Mouse (Mus musculus) intestine, embryonic 14.5 days (tissue): Measurements from ENCODE around the gene Spata18. TPM values are rescaled to one million over a fixed set of nuclear protein-coding genes. Genes with fewer than 3 reads are reported as not detected.

Experiments used
- ATAC-seq: fragments of 200-750 bp; cut with Nextera tagmentation; replicated peaks from 2 replicates; pipeline ENCODE4 v1.8.0; 2017; ENCODE audit warnings: low read depth, moderate number of reproducible peaks, moderate TSS enrichment, moderate library complexity; ENCODE audit not compliant: low FRiP score, low TSS enrichment
- DNase-seq: peaks from one replicate; pipeline ENCODE4 v3.0.0-alpha.2; 2018; ENCODE audit warnings: low spot score
- H3K27ac ChIP-seq: fragments of 300-500 bp; sonication (generic); 2 replicates; pipeline ENCODE4 v1.5.1; 2014; ENCODE audit warnings: low read depth, mild to moderate bottlenecking, control low read depth
- H3K27me3 ChIP-seq: fragments of 300-500 bp; sonication (generic); replicated peaks from 2 replicates; pipeline ENCODE4 v1.6.1; 2014; ENCODE audit warnings: low read length, control low read depth; ENCODE audit not compliant: control insufficient read depth, insufficient read depth
- H3K36me3 ChIP-seq: fragments of 300-500 bp; sonication (generic); 2 replicates; pipeline ENCODE4 v1.6.1; 2014; ENCODE audit warnings: low read length, control low read depth; ENCODE audit not compliant: control insufficient read depth, insufficient read depth
- H3K4me1 ChIP-seq: fragments of 300-500 bp; sonication (generic); replicated peaks from 2 replicates; pipeline ENCODE4 v1.6.1; 2014; ENCODE audit warnings: low read length, control low read depth, mixed read lengths; ENCODE audit not compliant: control insufficient read depth, insufficient read depth
- H3K4me2 ChIP-seq: fragments of 300-500 bp; sonication (generic); 2 replicates; pipeline ENCODE4 v1.6.1; 2014; ENCODE audit warnings: low read length
- H3K4me3 ChIP-seq: fragments of 300-500 bp; sonication (generic); 2 replicates; pipeline ENCODE4 v1.5.1; 2014; ENCODE audit warnings: low read depth, low read length, control low read depth, mixed read lengths
- H3K9ac ChIP-seq: fragments of 300-500 bp; sonication (generic); 2 replicates; pipeline ENCODE4 v1.6.1; 2014; ENCODE audit warnings: mild to moderate bottlenecking, low read length
- H3K9me3 ChIP-seq: fragments of 300-500 bp; sonication (generic); 2 replicates; pipeline ENCODE4 v1.6.1; 2016; ENCODE audit warnings: low read length, control low read depth; ENCODE audit not compliant: control insufficient read depth
- WGBS: fragments of 180-500 bp; shearing (Covaris S2); extraction: QIAGEN DNeasy Blood & Tissue Kit; methylation state at CpG from one replicate; pipeline ENCODE4 v1.1.7; 2014; 5-methylcytosine and 5-hydroxymethylcytosine counted together
- polyA plus RNA-seq: library from polyadenylated mRNA; unstranded; fragments of >200 nt; fragmentation: Nextera tagmentation; extraction: Ambion mirVana; gene quantifications from 2 replicates; pipeline ENCODE4 v1.2.1, GENCODE M21; 2014

Gene Spata18
- polyA plus RNA-seq, 1 experiment from 2014 or later, result 0.45 TPM

DNA sequence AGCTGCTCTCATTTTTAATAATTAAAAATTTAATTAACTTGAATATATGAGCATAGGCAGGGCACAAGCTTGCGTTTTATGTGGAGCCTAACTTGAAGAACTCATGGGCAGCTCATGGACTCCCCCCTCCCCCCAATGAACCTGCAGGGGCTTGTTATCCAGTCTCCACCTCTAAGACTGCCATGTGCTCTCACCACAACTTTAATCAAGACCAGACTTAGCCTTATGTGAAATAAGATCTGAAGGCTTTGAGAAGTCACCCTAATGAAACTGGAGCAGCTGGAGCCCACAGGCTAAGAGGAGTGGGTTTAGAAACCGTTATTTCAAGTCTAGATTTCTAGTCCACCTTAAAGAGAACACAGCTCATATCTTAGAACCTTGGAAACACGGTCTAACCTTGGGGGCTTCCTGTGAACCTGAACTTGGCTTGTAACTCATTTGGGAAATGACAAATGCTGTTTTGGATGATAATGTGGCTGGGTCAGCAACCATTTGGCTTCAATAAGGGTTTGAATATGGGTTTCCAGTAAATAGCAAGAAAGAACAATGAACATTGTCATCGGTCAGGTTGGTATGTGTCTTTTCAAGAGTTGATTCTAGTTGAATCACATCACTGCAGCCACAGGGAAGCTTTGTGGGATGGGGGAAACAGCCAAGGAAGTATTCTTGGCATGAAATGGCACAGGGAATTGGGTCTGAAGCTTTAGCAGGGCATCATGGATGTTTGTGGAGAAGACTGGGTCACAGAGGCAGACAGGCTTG, 43.3 kb downstream of the Spata18 start:
- ATAC-seq, result no peak
- Histone ChIP-seq H3K27ac (no peak overlapping the region), H3K27me3 (no peaks in the 10 kb centered on the region), H3K4me2 (no peak overlapping the region), H3K4me1 (peaks cover 9% of the 10 kb centered on the region), H3K9me3 (no peaks in the 10 kb centered on the region), H3K4me3 (no peak overlapping the region), H3K36me3 (no peaks in the 10 kb centered on the region), H3K9ac (no peak overlapping the region)
- no peak for DNase-seq
- 87% methylated on average over 4 of the region's 4 CpGs for WGBS

- H3K9ac ChIP-seq, result no peak overlapping the region
- peaks cover 10% of the 10 kb centered on the region; the same call in 1 of the 2 replicates for H3K4me1 ChIP-seq
- no peak overlapping the region for H3K4me2 ChIP-seq
- H3K4me3 ChIP-seq, result no peak overlapping the region
- WGBS, result 61% methylated on average over 4 of the region's 4 CpGs
- ATAC-seq (no peak), DNase-seq (no peak)
- H3K36me3 ChIP-seq, result no peaks in the 10 kb centered on the region
- H3K27ac ChIP-seq, result no peak overlapping the region
- H3K9me3 ChIP-seq, result no peaks in the 10 kb centered on the region
- no peaks in the 10 kb centered on the region for H3K27me3 ChIP-seq
Measured at GRCm38 (mm10) chr5:73697700-73698099, 46.5 kb downstream of the Spata18 start.

DNA sequence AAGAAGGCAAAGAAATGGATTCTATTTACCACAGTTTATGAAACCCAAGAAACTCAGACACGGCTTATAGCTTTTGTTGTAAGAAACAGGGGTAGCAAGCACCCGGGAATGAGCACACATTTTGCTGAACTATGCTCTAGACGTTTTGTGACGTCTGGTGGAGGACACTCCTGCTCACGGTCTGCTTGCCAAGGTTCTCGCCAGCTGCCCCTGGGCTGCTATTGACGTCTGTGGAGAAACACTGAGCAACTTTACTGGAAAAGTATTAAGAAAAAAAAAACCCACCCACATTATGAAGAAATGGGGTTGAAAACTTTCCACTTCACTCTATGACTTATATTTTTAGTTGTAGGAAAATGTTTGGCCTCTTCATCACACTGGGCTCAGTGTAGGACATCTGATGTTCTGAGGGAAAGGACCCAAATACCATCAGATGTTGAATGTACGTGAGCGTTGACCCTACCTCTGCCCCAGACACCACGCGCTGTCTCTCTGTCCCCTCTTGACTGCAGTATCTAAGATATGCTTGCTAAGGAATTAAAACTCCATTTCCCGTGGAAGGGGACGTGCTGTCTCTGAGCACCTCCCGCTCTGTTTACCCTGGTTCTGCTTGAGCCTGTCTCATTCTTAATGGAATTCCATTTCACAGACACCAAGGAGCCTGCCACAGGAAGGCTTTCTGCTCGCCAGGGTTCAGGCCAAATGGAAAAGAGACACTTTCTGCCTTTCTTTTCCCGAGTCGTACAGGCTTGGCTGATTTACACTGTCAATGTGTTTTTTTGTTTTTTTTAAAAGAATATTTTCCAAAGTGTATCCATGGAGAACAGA, 50.1 kb downstream of the Spata18 start:
- H3K4me2 ChIP-seq, result no peak overlapping the region
- WGBS, result 50% methylated on average over 17 of the region's 17 CpGs

GRCm38 (mm10) chr5:73701946-73702710, 50.9 kb downstream of the Spata18 start:
- DNase-seq, result no peak
- H3K27ac ChIP-seq, result peak overlapping the region; percentile 43; the same call in 1 of the 2 replicates
- WGBS, result 48% methylated on average over 12 of the region's 12 CpGs
- H3K4me2 ChIP-seq, result no peak overlapping the region
- no peak overlapping the region for H3K4me3 ChIP-seq
- H3K9me3 ChIP-seq, result no peaks in the 10 kb centered on the region
- H3K9ac ChIP-seq, result no peak overlapping the region
- no peak for ATAC-seq
- H3K36me3 ChIP-seq, result no peaks in the 10 kb centered on the region
- peaks cover 10% of the 10 kb centered on the region; the same call in 1 of the 2 replicates for H3K4me1 ChIP-seq
- no peaks in the 10 kb centered on the region for H3K27me3 ChIP-seq

More for the DNA sequence above, 50.1 kb downstream of the Spata18 start:
- Histone ChIP-seq H3K27ac (peak overlapping the region; percentile 43; the same call in 1 of the 2 replicates), H3K27me3 (no peaks in the 10 kb centered on the region), H3K4me3 (no peak overlapping the region), H3K9ac (no peak overlapping the region), H3K36me3 (no peaks in the 10 kb centered on the region), H3K4me1 (peaks cover 10% of the 10 kb centered on the region; the same call in 1 of the 2 replicates), H3K9me3 (no peaks in the 10 kb centered on the region)
- DNase-seq (no peak), ATAC-seq (no peak)

GRCm38 (mm10) chr5:73703096-73703495, 51.9 kb downstream of the Spata18 start:
- ATAC-seq (no peak), DNase-seq (no peak)
- no peak overlapping the region for H3K27ac ChIP-seq
- H3K4me1 ChIP-seq, result peaks cover 10% of the 10 kb centered on the region; the same call in 1 of the 2 replicates
- 90% methylated on average over 4 of the region's 4 CpGs for WGBS
- no peak overlapping the region for H3K4me2 ChIP-seq
- H3K9me3 ChIP-seq, result no peaks in the 10 kb centered on the region
- H3K9ac ChIP-seq, result no peak overlapping the region
- H3K36me3 ChIP-seq, result no peaks in the 10 kb centered on the region
- no peak overlapping the region for H3K4me3 ChIP-seq
- no peaks in the 10 kb centered on the region for H3K27me3 ChIP-seq

DNA sequence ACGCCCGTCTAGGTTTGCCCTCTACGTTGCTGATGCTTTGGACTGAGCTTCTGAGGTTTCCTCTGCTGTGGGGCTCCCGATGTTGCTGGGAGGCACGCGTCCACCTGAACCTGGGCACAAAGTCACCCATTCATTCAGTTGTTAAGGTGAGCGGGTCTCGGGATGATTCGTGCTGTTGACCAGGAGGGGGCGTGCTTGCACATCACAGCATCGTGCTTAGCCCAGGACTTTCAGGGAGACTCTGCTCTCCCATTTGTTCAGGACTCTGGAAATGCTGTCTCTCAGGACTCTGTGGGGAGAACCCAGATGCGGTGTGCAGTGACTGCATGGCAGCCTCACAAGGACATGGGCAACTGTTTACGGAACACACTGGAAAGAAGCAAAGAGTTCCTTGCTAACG, 53.1 kb downstream of the Spata18 start:
- no peak overlapping the region for H3K27ac ChIP-seq
- no peak overlapping the region for H3K4me2 ChIP-seq
- H3K9me3 ChIP-seq, result no peaks in the 10 kb centered on the region
- H3K36me3 ChIP-seq, result no peaks in the 10 kb centered on the region
- peaks cover 10% of the 10 kb centered on the region; the same call in 1 of the 2 replicates for H3K4me1 ChIP-seq
- no peak overlapping the region for H3K9ac ChIP-seq
- H3K27me3 ChIP-seq, result no peaks in the 10 kb centered on the region
- DNase-seq, result no peak
- H3K4me3 ChIP-seq, result no peak overlapping the region
- no peak for ATAC-seq
- 39% methylated on average over 14 of the region's 14 CpGs for WGBS

DNA sequence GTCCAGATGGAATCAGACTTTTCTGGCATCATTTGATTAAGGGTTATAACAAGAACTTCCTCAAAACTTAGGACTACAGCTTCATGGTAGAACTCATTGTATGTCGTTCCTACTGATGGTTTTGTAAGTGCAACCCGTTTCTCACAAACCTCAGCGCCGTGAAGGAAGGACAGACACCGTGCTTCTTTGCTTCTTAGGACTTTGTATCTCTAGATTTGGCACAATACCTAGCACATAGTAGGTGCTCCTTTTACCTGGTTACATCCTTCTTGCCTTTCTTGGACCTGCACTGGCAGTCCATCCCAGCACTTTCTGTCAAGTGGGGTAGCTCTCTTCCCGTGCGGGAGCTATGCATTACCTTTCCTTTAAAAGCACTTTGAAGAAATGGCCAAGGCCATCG, 53.6 kb downstream of the Spata18 start:
- Histone ChIP-seq H3K27ac (no peak overlapping the region), H3K4me1 (peaks cover 10% of the 10 kb centered on the region; the same call in 1 of the 2 replicates), H3K27me3 (no peaks in the 10 kb centered on the region), H3K4me3 (no peak overlapping the region), H3K9ac (no peak overlapping the region), H3K36me3 (no peaks in the 10 kb centered on the region), H3K9me3 (no peaks in the 10 kb centered on the region), H3K4me2 (no peak overlapping the region)
- WGBS, result 87% methylated on average over 8 of the region's 8 CpGs
- ATAC-seq (no peak), DNase-seq (no peak)

- Histone ChIP-seq H3K27ac (no peak overlapping the region), H3K4me1 (peaks cover 10% of the 10 kb centered on the region; the same call in 1 of the 2 replicates), H3K9ac (no peak overlapping the region), H3K4me3 (no peak overlapping the region), H3K27me3 (no peaks in the 10 kb centered on the region), H3K4me2 (no peak overlapping the region), H3K36me3 (no peaks in the 10 kb centered on the region), H3K9me3 (no peaks in the 10 kb centered on the region)
- ATAC-seq, result no peak
- WGBS, result 85% methylated on average over 5 of the region's 5 CpGs
- DNase-seq, result no peak
Measured at GRCm38 (mm10) chr5:73705290-73705689, 54.1 kb downstream of the Spata18 start.
